8 mouse cellular contexts compared by ENCODE assay signal in the genomic region with DNA sequence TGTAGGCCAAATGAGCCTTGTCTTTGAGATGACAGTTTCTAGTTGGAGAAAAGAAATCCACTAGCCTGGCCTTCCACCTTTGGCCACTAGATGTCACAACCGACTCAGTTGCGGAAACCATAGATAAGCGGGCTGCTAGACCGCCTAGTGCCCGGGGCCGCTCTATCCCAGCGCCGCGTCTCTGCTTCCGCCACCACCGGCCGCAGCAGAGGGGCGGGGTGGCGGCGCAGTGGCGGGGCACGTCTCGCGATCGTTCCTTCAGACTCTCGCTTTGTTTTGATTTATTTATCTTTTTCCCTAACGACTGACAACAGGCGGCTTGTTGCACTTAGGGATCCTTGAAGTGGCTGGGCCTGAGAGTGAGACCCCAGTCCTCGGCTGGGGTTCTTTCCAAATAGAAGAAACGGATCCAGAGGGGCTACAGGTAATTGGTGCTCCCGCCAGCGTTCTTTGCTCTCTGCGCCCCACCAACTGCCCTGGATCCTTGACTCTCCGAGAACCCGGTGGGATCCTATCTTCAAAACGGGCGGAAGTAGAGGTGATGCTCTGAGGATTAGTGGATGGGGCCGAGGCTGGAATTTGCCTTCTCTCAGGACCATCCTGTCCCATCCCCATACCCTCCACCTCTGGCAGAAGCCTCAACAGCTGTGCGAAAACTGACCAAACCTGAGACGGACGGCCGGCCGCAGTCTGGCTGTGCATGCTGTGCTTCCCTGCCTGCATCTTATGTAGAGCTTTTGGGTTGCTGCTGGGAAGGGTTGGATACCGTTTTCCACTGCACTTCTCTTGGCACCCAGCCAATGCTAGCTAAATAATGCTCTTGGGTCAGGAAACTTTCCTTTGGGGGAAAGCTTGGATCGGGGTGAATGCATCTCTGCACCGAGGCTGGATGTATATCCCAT. TPM values are rescaled to one million over a fixed set of nuclear protein-coding genes. Genes with fewer than 3 reads are reported as not detected.
A peak's percentile ranks its signal among the peaks of the same experiment; 100 is the strongest.
DNase-seq lines count a peak whose midpoint lies in the region; ATAC-seq lines count a peak whose summit lies in the region.

No protein-coding gene starts in this region.

- under 1% methylated on average over 41 of the region's 41 CpGs for WGBS in lung, embryonic 16.5 days

- H3K9me3 ChIP-seq in lung, embryonic 16.5 days (ENCODE audit: control insufficient read depth, low read length): no peaks in the 10 kb centered on the region

- H3K36me3 ChIP-seq in lung, embryonic 16.5 days (ENCODE audit: control insufficient read depth, insufficient read depth, low read length): peaks cover 4% of the 10 kb centered on the region; the same call in 1 of the 2 replicates

- peak overlapping the region; percentile 81 for H3K4me2 ChIP-seq in lung, embryonic 16.5 days (ENCODE audit: low read depth, low read length)

- no peaks in the 10 kb centered on the region for H3K27me3 ChIP-seq in lung, embryonic 16.5 days (ENCODE audit: control insufficient read depth, insufficient read depth, low read depth, low read length)

- DNase-seq in MEL-GATA-1-ER (ENCODE audit: extremely low read depth, low read depth): peak; percentile 94
- peak; percentile 91 for DNase-seq in cerebellum, adult 8-10 months
- DNase-seq in forelimb bud, embryonic 11.5 days (ENCODE audit: low read depth, low spot score): peak; percentile 93
- peak; percentile 95 for DNase-seq in layer of hippocampus, adult 9-10 months (ENCODE audit: low spot score)
- peak; percentile 79 for DNase-seq in ovary, postnatal 10 days (ENCODE audit: low spot score)
- DNase-seq in thymus, postnatal 10 days (ENCODE audit: low spot score in 2 of 2): peak; percentile 86 to 92

- ATAC-seq in hematopoietic stem cell, adult 5-6 weeks (replicated peaks in 1 of 2; ENCODE audit: insufficient read depth in 1 of 2, low FRiP score in 2 of 2, low TSS enrichment in 1 of 2, low read depth in 1 of 2, poor library complexity in 2 of 2, severe bottlenecking in 2 of 2): peak; percentile 98 to 99
- ATAC-seq in lung, embryonic 16.5 days (ENCODE audit: low read depth): peak; percentile 99

- H3K4me3 ChIP-seq in lung, embryonic 16.5 days (ENCODE audit: low read length): peak overlapping the region; percentile 63

- H3K9ac ChIP-seq in lung, embryonic 16.5 days (ENCODE audit: low read length): peak overlapping the region; percentile 74

- peak overlapping the region; percentile 72 for H3K27ac ChIP-seq in lung, embryonic 16.5 days (ENCODE audit: low read length)

- 0 out of 2 replicates have a peak, but pooled peaks cover 6% of the 10 kb centered on the region for H3K4me1 ChIP-seq in lung, embryonic 16.5 days (replicated peaks; ENCODE audit: control insufficient read depth, insufficient read depth, low read length)

RNA-seq across cellular contexts. Expression of a gene that starts 5.3 kb away (rescaled TPM):
- 40.8 and 56.6 TPM in 2 replicates for total RNA-seq in hematopoietic stem cell, adult 5-6 weeks (2017)
- polyA plus RNA-seq in lung, embryonic 16.5 days (2015; fragmentation: Nextera tagmentation; extraction: Ambion mirVana): 99.1 and 112 TPM in 2 replicates

RNA-seq across cellular contexts. Expression of a gene that starts 5.4 kb away (rescaled TPM):
- 132 and 175 TPM in 2 replicates for total RNA-seq in hematopoietic stem cell, adult 5-6 weeks (2017)
- polyA plus RNA-seq in lung, embryonic 16.5 days (2015; fragmentation: Nextera tagmentation; extraction: Ambion mirVana): 190 and 201 TPM in 2 replicates

RNA-seq across cellular contexts. Expression of a gene that starts 26.1 kb away (rescaled TPM):
- total RNA-seq in hematopoietic stem cell, adult 5-6 weeks (2017): 0.19 and 0.50 TPM in 2 replicates
- 0.89 and 1.2 TPM in 2 replicates for polyA plus RNA-seq in lung, embryonic 16.5 days (2015; fragmentation: Nextera tagmentation; extraction: Ambion mirVana)

RNA-seq across cellular contexts. Expression of a gene that starts 29.9 kb away (rescaled TPM):
- total RNA-seq in hematopoietic stem cell, adult 5-6 weeks (2017): 4.9 TPM in 1 of 2 replicates, not detected in the other
- 0.84 and 3.5 TPM in 2 replicates for polyA plus RNA-seq in lung, embryonic 16.5 days (2015; fragmentation: Nextera tagmentation; extraction: Ambion mirVana)

RNA-seq across cellular contexts. Expression of a gene that starts 38.0 kb away (rescaled TPM):
- total RNA-seq in hematopoietic stem cell, adult 5-6 weeks (2017): 11.1 and 18.7 TPM in 2 replicates
- 26.4 and 28.1 TPM in 2 replicates for polyA plus RNA-seq in lung, embryonic 16.5 days (2015; fragmentation: Nextera tagmentation; extraction: Ambion mirVana)

Comparison
In these comparisons a context has a peak if more than half of its experiments do, and no peak if none do; other contexts are left out.
1. Peak in every context shown above with its lines: DNase-seq, ATAC-seq, H3K4me3 ChIP-seq and H3K27ac ChIP-seq.